Mouse (Mus musculus): ENCODE results near the gene Dirc2.

DNA sequence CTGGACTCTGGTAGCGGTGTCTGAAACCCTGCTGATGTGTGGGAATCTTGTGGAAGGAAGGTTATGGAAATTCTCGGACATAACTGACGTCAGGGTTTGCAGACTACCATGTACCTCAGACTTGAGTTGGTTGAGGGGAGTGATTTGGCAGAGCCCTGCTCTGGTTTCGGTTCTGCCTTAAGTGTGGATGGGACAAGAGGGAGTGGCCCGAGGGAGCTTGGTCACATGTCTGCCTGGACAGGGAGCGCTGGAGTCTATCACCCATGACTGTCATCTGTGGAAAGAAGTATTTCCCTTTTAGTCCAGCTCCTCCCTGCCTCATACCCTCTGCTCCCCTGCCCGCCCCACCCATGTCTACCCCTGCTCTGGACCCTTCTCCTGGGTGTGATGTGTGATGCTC lies 33.0 kb upstream of the Dirc2 start:
- TF ChIP-seq CTCF (IDR thresholded peaks at IDR 0.05; ENCODE audit: low read depth): no peak
- no peak for TF ChIP-seq EP300 (IDR thresholded peaks at IDR 0.05; ENCODE audit: low read depth)
